ENCODE assay signal across 8 mouse cellular contexts in genomic region chr8:125870821-125871321, GRCm38 (mm10). TPM values are rescaled to one million over a fixed set of nuclear protein-coding genes. Genes with fewer than 3 reads are reported as not detected.
DNase-seq lines count a peak whose midpoint lies in the region; ATAC-seq lines count a peak whose summit lies in the region.

No protein-coding gene starts in this region.

- 0% methylated on average over 7 of the region's 7 CpGs for WGBS in embryonic facial prominence, embryonic 13.5 days
- 2% methylated on average over 7 of the region's 7 CpGs for WGBS in limb, embryonic 13.5 days
- 4% methylated on average over 7 of the region's 7 CpGs for WGBS in midbrain, embryonic 15.5 days

- H3K9me3 ChIP-seq in embryonic facial prominence, embryonic 13.5 days: no peaks in the 10 kb centered on the region
- H3K9me3 ChIP-seq in limb, embryonic 13.5 days: no peaks in the 10 kb centered on the region
- H3K9me3 ChIP-seq in midbrain, embryonic 15.5 days: no peaks in the 10 kb centered on the region

- DNase-seq in A20 (ENCODE audit: low read depth, low spot score): peak; percentile 27
- DNase-seq in adrenal gland, postnatal 4 days (ENCODE audit: low spot score in 2 of 2): peak; percentile 35 to 51
- DNase-seq in heart, adult 8-10 months (ENCODE audit: low spot score): peak; percentile 48
- peak; percentile 26 to 72 for DNase-seq in kidney, adult 8-10 months
- peak; percentile 45 for DNase-seq in splenic B cell, adult 2 months (ENCODE audit: low read depth, low spot score)

- peaks cover 24% of the 10 kb centered on the region for H3K4me1 ChIP-seq in embryonic facial prominence, embryonic 13.5 days
- H3K4me1 ChIP-seq in limb, embryonic 13.5 days: peaks cover 31% of the 10 kb centered on the region
- H3K4me1 ChIP-seq in midbrain, embryonic 15.5 days: peaks cover 15% of the 10 kb centered on the region

- H3K27me3 ChIP-seq in embryonic facial prominence, embryonic 13.5 days: 0 out of 2 replicates have a peak, but pooled peaks cover 8% of the 10 kb centered on the region
- peaks cover 14% of the 10 kb centered on the region for H3K27me3 ChIP-seq in limb, embryonic 13.5 days
- H3K27me3 ChIP-seq in midbrain, embryonic 15.5 days (replicated peaks): no peaks in the 10 kb centered on the region
- no peaks in the 10 kb centered on the region for H3K27me3 ChIP-seq in splenic B cell, adult 2 months (ENCODE audit: control insufficient read depth, insufficient read depth, low read length, poor library complexity, severe bottlenecking)

- no peak overlapping the region for H3K27ac ChIP-seq in embryonic facial prominence, embryonic 13.5 days
- H3K27ac ChIP-seq in limb, embryonic 13.5 days: no peak overlapping the region
- peak overlapping the region; percentile 57 for H3K27ac ChIP-seq in midbrain, embryonic 15.5 days

- no peak for ATAC-seq in embryonic facial prominence, embryonic 13.5 days (ENCODE audit: insufficient number of reproducible peaks, insufficient read depth, low FRiP score, low TSS enrichment, low read depth)
- peak; percentile 51; the same call in 1 of the 2 replicates for ATAC-seq in limb, embryonic 13.5 days (ENCODE audit: low FRiP score, low read depth)
- peak; percentile 86 for ATAC-seq in midbrain, embryonic 15.5 days (replicated peaks)

- H3K4me3 ChIP-seq in embryonic facial prominence, embryonic 13.5 days: no peak overlapping the region
- no peak overlapping the region for H3K4me3 ChIP-seq in limb, embryonic 13.5 days
- H3K4me3 ChIP-seq in midbrain, embryonic 15.5 days: no peak overlapping the region

- H3K9ac ChIP-seq in embryonic facial prominence, embryonic 13.5 days: no peak overlapping the region
- H3K9ac ChIP-seq in limb, embryonic 13.5 days: no peak overlapping the region
- no peak overlapping the region for H3K9ac ChIP-seq in midbrain, embryonic 15.5 days

- H3K4me2 ChIP-seq in embryonic facial prominence, embryonic 13.5 days: peak overlapping the region; percentile 37
- H3K4me2 ChIP-seq in limb, embryonic 13.5 days (replicated peaks): peak overlapping the region; percentile 37; the same call in 1 of the 2 replicates
- no peak overlapping the region for H3K4me2 ChIP-seq in midbrain, embryonic 15.5 days

- no peaks in the 10 kb centered on the region for H3K36me3 ChIP-seq in embryonic facial prominence, embryonic 13.5 days
- no peaks in the 10 kb centered on the region for H3K36me3 ChIP-seq in limb, embryonic 13.5 days
- H3K36me3 ChIP-seq in midbrain, embryonic 15.5 days (replicated peaks): no peaks in the 10 kb centered on the region; the same call in 1 of the 2 replicates
- no peaks in the 10 kb centered on the region for H3K36me3 ChIP-seq in splenic B cell, adult 2 months (ENCODE audit: control insufficient read depth, insufficient read depth, low read length, poor library complexity, severe bottlenecking)

RNA-seq across cellular contexts. Expression of gene Pcnx2, which starts 27.2 kb away (rescaled TPM):
- total RNA-seq in adrenal gland, postnatal 4 days (2021): 1 to 10 TPM in 1 of 2 experiments, under 1 TPM in 1; 0.90 to 1.1 TPM
- polyA plus RNA-seq in embryonic facial prominence, embryonic 13.5 days (2015; fragmentation: Nextera tagmentation; extraction: Ambion mirVana): 0.17 and 0.37 TPM in 2 replicates
- under 1 TPM; 0.49 to 0.90 (median 0.64) TPM for total RNA-seq in heart, adult 8-10 months (2022)
- 0.11 and 0.13 TPM in 2 replicates for polyA plus RNA-seq in limb, embryonic 13.5 days (2015; fragmentation: Nextera tagmentation; extraction: Ambion mirVana)
- polyA plus RNA-seq in midbrain, embryonic 15.5 days (2015; fragmentation: Nextera tagmentation; extraction: Ambion mirVana): 6.2 and 7.5 TPM in 2 replicates

RNA-seq across cellular contexts. Expression of gene Map3k21, which starts 39.4 kb away (rescaled TPM):
- total RNA-seq in adrenal gland, postnatal 4 days (2021): 1 to 10 TPM; 2.3 to 4.6 TPM
- polyA plus RNA-seq in embryonic facial prominence, embryonic 13.5 days (2015; fragmentation: Nextera tagmentation; extraction: Ambion mirVana): 0.10 and 0.14 TPM in 2 replicates
- total RNA-seq in heart, adult 8-10 months (2022): 1 to 10 TPM in 3 of 4 experiments, under 1 TPM in 1; 0.78 to 2.1 (median 1.2) TPM
- polyA plus RNA-seq in limb, embryonic 13.5 days (2015; fragmentation: Nextera tagmentation; extraction: Ambion mirVana): 0.04 and 0.11 TPM in 2 replicates
- 0.60 and 0.72 TPM in 2 replicates for polyA plus RNA-seq in midbrain, embryonic 15.5 days (2015; fragmentation: Nextera tagmentation; extraction: Ambion mirVana)
